Mouse (Mus musculus) liver, postnatal 0 days (tissue): ENCODE data around the gene Ythdc1.

Source experiments
- CTCF ChIP-seq: sonication (generic); IDR thresholded peaks from 2 replicates; pipeline ENCODE4 v1.5.1; 2016; ENCODE audit warnings: antibody characterized with exemption, low read depth
- EP300 ChIP-seq: IDR thresholded peaks from 2 replicates; pipeline ENCODE4 v1.6.1; 2016; ENCODE audit warnings: antibody characterized with exemption, low read depth, mild to moderate bottlenecking

DNA sequence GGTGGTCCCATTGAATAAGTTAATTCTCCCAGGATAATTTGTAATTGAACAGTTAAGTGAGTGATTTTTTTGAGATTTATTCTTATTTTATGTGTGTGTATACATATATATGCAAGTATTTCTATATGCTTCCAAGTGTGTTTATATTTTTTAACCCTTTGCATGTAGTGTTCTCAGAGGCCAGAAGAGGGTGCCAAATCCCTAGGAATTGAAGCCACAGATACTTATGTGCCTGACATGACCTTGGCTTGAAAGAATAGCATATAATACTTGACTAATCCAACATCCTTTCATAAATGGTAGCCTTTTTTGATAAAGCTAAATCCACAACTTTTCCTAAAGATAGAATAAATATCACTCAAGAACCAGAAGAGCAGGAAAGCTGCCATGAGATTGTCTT is 46.1 kb downstream of the Ythdc1 start:
- peak; percentile 68 for TF ChIP-seq CTCF
- no peak for TF ChIP-seq EP300
